Mouse (Mus musculus): ENCODE data around the gene Coq10a. TPM values are rescaled to one million over a fixed set of nuclear protein-coding genes. Genes with fewer than 3 reads are reported as not detected.

Gene Coq10a
- 10 to 100 TPM; 70.3 to 83.5 TPM for total RNA-seq (2021)
- long read RNA-seq, experiment 1, transcript Coq10a-207 (5 exons, 1,434 nt): major isoform, 68 of 88 reads
- long read RNA-seq, experiment 1, partial matches to known transcripts: 8 of 88 reads
- long read RNA-seq, experiment 1, other reads (novel, unspliced or antisense): 9 of 88 reads
- long read RNA-seq, experiment 2, transcript Coq10a-207 (5 exons, 1,434 nt): major isoform, 45 of 58 reads
- long read RNA-seq, experiment 2, partial matches to known transcripts: 0 of 58 reads
- long read RNA-seq, experiment 2, other reads (novel, unspliced or antisense): 8 of 58 reads

DNA sequence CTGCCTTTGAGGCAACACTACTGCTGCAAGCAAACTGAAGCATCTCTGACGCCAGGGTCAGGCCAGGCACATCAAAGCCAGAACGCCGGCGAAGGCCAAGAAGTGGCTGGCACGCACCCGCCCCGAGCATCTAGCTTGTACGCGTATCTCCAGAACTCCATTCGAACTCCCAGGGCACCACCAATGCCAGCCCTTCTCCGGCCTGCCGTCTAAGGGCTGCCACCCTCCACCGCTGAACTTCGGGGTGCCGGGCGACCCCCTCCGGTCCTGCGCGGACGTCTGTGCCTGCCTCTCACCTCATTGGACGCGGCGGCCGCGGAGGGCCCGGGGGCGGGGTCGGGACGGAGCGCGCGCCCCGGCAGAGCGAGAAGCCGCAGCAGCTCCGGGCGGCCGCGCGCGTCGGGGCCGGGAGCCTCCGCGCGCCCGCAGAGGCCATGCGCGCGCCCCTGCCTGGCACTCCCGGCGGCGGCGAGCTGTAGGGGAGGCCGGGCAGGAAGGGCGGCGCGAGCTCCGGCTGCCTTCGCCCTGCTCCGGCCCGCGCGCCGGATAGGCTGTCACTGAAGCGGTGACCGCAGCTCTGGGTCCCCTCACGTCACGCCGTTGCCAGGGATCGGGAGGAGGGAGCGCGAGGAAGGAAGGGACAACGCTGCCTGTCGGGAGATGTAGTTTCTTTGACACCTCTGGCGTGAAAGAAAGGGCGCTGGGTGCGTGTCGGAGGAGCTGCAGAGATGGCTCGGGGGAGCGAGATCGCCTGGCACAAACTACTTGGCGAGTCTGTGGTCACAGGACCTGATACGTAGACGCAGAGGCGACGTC, at the start of gene Coq10a:
Gene Coq10a (minus strand): TSS at position 596 of the 816 bp plus-strand sequence.
- DNase-seq: peak; percentile 93 to 96

DNA sequence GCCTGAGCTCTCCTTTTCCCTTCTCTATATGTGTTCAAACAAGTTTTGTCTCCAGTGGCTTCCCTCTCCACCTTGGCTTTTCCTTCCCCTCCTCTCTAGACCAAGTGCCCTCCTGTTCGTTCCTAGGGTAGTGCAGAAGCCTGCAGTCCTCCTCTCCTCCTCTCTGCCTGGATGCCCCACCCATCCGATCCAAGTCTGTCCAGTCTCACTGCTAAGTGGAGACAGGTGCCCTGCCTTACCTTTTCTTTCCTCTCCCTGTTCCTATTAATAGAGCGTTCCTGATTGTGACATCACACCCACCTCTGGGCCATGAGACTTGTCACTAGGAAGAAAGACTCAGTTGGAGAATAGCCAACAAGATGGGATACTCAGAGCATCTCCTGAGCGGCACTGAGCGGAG, 46.1 kb upstream of the Coq10a start:
- DNase-seq: no peak

DNA sequence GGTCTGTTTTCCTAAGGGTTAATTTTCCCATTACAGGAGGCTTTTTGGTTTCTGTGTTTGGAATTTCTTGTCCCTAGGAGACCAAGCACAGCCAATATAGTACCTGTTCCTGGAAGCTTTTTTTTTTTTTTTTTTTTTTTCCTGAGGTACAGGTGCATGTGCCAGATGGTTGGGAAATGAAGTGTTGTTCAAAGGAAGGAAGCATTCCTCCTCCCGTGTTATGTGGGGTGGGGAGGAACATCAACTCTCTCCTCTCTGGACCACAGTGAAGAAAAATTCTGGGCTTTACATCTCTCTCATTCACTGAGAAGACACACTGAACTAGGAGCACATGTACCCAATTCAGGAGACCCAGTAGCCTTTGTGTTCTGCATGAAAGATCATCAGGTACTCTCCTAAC, 44.3 kb upstream of the Coq10a start:
- no peak for DNase-seq

DNA sequence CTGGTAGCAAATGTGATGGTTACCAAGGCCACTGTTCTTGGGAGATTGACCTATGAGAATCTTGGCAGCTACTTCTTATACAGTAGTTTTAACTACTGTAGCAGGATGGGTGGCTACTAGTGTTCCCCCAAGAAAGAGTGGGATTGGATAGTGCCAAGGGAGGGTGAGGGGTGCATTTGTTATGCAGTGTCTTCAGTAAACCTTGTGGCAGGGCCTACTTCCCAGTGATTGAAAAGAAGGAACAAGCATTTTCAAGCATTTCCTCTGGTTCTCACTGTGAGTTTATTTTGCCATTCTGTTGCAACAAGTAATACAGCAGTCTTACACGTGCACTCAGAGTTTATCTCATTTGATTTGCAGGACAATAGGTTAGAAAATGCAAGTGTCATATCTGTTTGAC, 43.8 kb upstream of the Coq10a start:
- DNase-seq: no peak

DNA sequence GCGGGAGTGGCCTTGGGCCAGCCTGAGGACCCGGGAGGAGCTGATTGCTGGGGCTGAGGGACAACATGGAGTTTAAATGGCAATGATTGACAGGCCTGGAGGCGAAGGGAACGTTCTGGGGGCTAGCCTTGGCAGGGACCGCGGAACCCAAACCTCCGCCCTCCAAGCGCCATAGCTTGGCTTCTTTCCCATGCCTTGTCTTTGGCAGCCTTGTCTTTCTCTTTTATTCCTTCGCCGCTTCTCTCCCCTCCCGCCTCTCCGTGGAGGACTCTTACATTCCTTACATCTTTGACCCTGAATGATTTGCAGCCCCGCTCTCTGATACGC, 43.2 kb upstream of the Coq10a start:
- DNase-seq: peak in 1 of 2 experiments; percentile 50

DNA sequence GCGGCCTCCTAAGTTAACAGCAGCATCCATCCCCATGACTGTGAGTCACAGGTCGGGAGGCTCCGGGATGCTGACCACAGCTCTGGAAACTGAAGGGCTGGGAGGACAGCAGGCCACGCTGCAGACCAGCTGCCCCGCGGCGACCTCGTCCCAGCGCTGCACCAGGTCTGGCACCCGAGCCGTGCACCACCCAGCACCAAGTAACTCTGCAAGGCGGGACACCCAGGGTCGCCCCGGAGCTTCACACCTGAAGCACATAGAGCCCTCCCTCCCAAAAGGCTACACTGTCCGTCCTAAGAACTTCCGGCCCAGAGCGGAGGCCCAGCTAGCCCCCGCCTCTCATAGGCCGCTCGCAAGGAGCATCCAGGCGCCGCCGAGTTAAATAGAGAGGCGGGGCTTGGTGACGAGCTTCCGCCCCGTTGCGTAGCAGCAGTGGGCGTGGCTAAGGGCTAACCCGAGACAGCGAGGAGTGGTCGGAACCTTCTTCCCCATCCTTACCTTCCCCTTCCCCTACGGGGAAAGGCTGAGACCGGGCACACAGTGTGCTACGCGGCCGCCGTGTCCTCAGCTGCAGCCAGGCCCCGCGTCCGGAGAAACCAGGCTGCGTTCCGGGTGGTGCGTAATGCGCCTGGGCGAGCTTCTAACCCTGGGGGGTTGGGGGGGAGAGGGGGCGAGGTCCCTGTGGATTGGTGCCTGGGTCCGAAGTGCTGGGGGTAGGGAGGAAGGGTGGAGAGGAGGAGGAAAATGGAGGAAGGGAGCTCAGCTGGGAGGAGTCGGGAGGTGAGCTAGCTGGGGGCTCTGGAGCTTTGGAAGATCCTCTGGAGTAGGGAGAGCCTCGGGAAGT, 42.6 kb upstream of the Coq10a start, which contains the start of the genes Nabp2 and Rnf41:
Gene Nabp2 (minus strand): TSS at position 282 of the 844 bp plus-strand sequence.
Gene Rnf41 (plus strand): TSS at position 447 of the 844 bp plus-strand sequence.
- DNase-seq: peak; percentile 97 to 98

DNA sequence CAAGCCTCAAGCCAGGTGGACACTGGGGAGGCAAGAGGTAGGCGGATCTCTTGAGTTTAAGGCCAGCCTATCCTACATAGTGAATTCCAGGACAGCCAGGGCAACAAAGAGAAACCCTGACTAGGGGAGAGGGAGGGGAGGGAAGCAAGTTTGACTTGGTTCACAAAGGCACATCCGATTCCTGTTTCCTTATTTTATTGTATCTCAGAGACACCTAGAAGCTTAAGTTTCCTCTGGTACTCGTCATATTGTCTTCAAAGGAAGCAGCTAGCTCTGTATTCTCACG, 41.7 kb upstream of the Coq10a start:
- DNase-seq: no peak

DNA sequence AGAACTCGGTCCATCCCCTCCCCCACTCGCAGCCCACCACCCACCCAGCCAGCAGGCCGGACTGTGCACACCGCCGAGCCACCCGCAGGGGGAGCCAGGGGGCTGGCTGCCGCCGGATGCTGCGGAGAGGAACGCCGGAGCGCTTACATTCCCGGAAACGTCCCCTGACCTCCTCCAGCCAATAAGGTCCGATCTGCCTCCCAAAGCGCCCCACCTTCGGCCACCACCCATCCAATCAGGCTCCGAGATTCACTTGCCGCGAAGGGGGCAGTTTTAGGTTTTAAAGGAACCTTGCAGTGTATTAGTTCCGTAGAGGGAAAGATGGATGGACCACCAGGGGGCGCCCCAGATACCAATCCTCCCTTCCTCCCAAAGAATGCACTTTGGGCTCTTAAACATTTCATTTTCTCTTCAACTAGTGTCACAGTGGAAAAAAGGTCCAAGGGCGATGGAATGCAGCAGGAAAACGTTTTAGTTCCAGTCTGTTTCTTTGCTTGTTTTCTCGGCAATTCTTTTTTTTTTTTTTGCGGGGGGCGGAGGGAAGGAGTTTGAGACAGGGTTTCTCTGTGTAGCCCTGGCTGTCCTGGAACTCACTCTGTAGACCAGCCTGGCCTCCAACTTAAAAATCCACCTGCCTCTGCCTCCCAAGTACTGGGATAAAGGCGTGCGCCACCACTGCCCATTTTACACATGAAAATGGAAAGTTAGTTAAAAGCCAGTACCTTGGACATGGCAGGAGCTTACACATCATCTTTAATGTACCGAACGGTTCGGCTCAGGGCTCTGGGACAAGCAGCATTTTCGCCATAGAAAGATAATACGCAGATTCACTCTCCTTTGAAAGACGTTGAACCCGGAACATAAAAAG, 41.1 kb upstream of the Coq10a start:
- DNase-seq: peak; percentile 96 to 97

DNA sequence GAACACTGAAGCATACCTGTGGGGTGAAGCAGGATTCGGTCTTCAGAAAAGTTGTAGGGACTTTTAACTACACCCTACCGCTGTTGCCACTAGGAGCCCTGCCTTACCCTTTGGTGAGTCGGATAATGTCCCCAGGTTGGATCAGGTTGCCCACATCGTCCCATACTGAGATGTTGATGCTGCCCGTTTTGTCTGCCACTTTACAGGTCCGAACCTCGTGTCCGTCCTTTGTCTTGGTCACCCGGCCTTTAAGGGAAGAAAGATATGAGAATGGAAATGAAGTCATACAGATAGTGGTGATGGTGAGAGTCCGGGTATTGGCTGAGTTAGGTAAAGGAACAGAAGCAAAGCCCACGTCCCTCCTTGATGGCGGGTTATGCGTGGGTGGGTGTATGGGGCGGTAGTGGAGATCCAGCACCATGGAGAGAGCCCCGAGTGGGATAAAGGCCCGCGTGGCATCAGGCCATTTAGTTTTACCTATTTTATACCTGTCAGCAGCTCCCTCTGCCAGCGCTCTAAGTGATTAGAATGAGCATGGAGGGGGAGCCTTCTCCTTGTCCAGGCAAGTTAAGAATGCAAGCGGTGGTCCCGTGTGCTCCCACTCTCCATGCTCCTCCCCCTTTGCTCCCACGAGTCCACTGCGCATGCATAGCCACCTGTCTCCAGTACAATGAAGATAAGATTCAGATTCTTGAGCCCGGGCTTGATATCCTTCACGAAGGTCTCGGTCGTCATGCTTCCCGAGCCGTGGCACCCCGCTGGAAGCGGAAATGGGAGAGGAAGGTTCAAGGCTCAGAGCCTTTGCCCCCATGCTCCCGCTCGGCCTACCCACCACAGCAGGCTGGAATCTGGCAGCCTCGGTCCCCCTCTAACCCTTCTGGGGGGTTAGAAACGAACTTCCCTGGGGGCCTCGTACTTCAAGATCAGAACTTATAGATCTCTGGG, 40.1 kb upstream of the Coq10a start:
- DNase-seq: peak; percentile 28 to 31

DNA sequence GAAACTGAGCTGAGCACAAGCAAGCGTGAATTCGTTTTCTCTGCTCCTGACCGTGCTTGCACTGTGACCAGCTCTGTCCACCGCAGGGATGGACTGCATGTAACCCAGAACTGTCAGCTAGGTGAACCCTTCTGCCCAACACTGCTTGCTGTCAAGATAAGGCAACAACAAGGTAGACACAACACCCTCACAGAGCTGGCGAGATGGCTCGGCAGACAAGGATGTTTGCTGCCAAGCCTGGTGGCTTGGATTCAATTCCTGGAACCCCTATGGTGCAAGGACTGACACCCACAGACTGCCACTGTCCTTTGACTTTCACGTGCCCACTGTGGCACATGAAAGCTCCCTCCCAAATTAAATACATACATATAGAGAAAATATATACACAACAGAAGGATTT, 35.1 kb upstream of the Coq10a start:
- no peak for DNase-seq

DNA sequence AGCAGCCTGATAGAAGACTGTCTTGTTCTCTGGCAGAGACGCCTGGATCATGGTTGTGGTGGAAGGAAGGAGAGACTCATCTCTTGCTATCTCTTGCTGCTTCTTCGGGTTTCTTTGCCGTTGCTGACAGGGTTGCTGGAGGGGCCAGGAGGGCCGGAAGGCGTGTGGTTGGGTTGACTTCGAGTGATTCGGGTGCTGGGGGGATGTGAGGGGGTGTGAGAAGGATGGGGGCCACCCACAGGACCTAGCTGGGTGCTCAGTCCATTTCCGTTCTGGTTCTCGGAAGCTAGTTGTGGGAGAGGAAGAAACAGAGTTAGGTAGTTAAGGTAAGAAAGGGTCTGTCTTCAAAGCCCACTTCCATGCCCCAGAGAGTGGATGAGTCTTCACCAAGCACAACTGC, 32.8 kb upstream of the Coq10a start:
- DNase-seq: no peak

DNA sequence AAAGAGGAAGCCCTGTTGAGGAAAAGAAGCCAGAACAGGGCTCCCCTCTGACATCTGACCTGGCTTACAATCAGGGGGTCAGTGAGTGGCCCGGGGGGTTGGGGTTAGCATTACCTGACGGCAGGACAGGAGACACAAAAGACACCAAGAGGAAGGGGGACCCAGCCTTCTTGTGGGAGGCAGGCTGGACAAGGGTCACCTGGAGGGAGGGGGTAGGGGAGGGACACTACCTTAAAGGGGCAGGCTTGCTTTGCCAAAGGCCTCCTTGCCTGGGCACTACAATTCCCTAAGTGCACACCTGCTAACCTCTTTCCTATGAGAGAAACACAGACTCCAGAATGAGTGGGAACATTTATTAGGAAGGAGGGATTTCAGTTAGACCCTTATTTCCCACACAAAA, 32.3 kb upstream of the Coq10a start, which contains the start of gene Slc39a5:
Gene Slc39a5 (minus strand): TSS at position 174 of the 400 bp plus-strand sequence.
- no peak for DNase-seq

DNA sequence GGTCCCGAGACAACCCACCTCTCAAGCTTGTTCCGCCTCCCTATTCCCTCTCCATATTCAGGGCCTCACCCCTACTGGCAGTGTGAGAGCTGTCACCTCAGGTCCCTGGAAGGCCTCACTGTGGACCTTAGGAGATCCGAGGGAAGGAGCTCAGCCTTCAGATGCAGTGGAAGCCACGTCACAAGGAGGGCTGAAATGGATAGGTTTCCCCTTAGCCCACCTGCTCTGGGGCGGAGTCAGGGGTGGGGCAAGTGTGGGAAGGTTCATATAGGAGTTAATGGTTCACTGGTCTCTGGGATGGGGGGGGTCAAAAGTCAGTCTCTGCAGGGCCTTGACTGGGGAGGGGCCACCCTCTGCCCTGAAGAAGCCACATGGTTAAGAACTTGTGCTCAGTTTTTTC, 31.5 kb upstream of the Coq10a start:
- no peak for DNase-seq

DNA sequence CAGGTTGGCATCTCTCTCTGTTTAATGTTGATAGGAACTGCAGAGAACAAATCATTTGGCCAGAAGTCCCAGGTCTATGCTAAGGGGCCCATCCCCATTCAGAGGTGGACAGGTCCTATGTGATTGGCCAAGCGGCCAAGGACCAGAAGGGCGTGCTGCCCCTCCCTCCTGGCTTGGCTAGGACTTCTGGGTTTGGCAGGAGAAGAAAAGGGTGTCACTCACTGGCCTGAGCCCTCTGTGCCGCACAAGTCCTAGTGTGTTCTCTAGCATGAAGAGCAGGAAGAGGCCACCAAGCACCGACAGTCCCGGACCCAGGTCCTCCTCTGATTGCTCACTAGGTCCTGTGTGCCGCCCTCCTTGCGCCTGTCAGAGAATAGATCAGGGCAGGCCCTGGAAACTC, 28.7 kb upstream of the Coq10a start:
- peak in 1 of 2 experiments; percentile 52 for DNase-seq

DNA sequence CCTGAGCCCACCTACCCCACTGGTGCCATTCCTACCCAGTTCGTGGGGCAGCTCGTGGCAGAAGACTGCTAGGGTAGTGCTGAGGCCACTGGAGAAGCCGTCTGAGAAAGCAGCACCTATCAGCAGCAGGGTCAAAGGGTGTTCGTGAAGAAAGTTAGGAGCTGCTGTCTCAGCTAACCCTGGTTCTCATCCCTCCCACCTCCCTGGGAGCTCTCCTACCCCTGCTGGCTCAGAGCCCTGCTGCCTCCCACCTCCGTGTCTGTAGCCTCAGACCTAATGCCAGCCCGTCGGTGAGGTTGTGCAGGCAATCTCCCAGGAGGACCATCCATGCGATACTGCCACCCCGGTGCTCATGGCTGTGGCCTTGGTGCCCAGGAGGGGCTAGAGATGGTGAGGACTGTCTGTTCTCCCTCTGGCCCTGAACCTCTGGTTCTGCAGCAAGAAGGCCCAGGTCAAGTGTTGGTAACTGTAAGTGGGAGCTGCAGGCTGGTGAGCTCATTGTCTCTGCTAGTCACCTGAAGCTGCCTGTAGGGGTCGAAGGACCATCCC, 28.0 kb upstream of the Coq10a start:
- DNase-seq: no peak

DNA sequence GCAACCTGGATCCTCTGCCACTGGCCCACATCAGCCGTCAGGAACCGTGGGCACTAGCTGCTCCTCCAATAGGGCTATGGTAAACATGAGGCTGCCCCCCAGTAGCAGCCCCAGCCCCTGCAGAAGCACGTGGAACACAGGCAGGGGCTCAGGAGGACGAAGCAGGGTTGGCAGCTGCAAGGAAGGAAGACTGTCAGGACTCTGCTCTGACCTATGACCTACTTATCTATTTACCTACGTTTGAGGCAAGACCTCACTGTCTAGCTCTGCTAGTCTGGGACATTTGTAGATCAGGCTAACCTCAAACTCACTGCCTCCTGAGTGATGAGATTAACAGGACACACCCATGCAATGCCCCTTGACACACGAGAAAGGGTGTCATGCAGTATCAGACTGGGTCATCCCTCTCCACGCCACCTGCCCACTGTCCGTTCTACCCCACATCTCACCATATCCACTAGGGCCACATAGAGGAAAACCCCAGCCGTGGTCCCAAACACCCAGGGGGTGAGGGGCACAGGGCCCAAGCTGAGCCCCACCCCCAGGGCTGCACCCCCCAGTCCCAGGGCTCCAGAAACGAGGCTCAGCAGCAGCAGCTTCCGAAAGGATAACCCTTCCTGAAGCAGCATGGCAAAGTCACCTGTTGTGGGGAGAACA, 27.3 kb upstream of the Coq10a start:
- DNase-seq: no peak

DNA sequence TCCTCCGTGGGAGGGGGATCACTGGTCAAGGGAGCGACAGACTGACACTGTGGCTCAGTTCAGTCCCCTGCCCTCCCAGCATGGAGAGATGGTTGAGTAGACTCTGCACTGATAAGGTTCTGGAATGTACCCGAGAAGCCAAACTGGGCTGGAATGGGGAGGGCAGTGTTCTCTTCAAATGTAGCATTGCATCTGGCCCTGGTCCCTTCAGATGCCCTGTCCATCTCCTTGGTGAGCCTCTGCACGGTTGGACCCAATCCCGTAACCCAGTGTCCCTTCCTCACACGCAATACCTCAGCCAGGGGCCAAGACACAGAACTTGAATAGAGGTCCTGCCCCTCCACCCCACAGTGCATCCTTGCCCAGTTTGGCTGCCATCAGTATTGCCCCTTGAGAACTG, 23.1 kb upstream of the Coq10a start:
- DNase-seq: no peak

DNA sequence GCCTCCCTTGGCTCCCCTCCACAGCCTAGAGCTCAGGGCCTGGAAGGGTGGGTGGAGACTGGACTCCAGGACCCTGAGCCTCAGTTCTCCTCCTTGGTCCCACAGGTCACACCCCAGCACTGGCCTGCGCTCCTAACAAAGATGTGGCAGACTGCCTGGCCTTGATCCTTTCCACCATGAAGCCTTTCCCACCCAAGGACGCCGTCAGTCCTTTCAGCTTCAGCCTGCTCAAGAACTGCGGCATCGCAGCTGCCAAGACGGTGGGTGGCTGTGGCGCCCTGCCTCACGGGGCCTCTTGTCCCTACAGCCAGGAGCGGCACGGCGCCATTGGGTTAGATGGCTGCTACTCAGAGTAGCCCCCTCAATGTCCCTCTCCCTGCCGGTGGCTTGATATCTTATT, 21.6 kb upstream of the Coq10a start:
- DNase-seq: peak; percentile 69 to 74

DNA sequence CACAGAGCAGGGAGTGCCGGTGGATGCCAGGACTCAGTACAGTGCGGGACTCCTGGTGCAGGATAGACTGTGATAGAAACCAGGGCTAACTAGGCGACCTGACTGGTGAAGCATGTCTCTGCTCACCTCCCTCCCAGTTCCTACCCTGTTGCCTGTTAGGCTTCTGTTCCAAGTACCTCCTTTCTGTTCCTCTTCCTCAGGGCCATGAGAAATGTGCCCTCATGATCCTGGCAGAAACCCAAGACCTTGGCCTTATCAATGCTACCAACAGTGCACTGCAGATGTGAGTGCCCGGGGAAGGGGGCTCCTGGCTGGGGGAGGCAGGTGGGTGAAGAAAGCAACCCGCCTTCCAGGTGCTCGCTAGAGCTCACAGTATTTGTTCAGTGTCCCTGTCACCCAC, 20.8 kb upstream of the Coq10a start:
- DNase-seq: peak; percentile 85 to 86

DNA sequence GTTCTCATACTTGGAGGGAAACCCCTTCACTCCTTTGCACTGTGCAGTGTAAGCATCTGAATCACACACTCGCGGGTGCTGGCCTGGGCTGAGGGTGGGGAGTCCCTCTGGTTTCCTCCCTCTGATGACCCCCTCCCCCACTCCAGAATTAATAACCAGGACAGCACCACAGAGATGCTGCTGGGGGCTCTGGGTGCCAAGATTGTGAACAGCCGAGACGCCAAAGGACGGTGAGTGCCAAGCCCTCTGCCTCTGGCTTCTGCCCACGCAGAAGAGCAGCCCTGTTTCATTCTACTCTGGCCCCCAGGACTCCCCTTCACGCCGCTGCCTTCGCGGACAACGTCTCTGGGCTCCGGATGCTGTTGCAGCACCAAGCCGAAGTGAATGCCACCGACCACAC, 20.1 kb upstream of the Coq10a start:
- no peak for DNase-seq

Data from adrenal gland, postnatal 36 days (tissue).